Mouse (Mus musculus) E14TG2a.4 (cell line): ENCODE measurements around the gene Kctd15.

Experiments used
- CTCF ChIP-seq: conservative IDR thresholded peaks from 2 replicates; pipeline ENCODE4 v1.5.1; 2014; ENCODE audit warnings: low read length
- NANOG ChIP-seq: IDR thresholded peaks from 2 replicates; pipeline ENCODE4 v1.6.1; 2014; ENCODE audit warnings: borderline replicate concordance, low read length, mixed read lengths
- POU5F1 ChIP-seq: IDR thresholded peaks from 2 replicates; pipeline ENCODE4 v1.6.1; 2014; ENCODE audit warnings: low read length, borderline replicate concordance

DNA sequence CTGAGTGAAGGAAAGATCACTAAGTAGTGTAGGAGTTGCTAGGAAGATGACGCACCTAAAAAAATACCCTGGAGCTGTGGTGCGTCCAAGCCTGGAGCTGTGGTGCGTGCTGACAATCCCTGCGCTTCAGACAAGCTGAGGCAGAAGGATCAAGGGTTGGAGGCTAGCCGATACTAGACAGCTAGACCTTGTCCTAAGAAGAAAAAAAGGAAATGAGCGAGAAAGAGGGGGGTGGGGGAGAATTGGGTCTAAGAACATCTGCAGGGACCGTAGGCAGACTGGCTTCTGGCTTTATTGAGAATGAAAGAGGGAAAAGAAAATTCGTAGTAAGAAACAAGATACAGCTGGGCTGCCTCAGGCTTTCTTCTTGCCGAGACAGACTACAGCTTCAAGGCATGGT, 58.0 kb downstream of the Kctd15 start:
- no peak for TF ChIP-seq CTCF
- TF ChIP-seq NANOG, result no peak
- TF ChIP-seq POU5F1, result no peak
